Mouse (Mus musculus) heart, adult 2 months (tissue): ENCODE data around the gene Brpf3.

ENCODE experiments used
- CTCF ChIP-seq: fragments of 200-600 bp; IDR thresholded peaks from 2 replicates; pipeline ENCODE4 v1.8.1; 2022; ENCODE audit warnings: antibody characterized with exemption, mild to moderate bottlenecking, moderate library complexity
- EP300 ChIP-seq: fragments of 200-500 bp; IDR thresholded peaks from 2 replicates; pipeline ENCODE4 v1.6.1; 2011; ENCODE audit warnings: low read depth, low read length, control low read depth; ENCODE audit not compliant: insufficient read depth
- POLR2A ChIP-seq: fragments of 200-500 bp; IDR thresholded peaks from 2 replicates; pipeline ENCODE4 v1.6.1; 2011; ENCODE audit warnings: mild to moderate bottlenecking, low read depth, low read length, control low read depth; ENCODE audit not compliant: insufficient read depth

DNA sequence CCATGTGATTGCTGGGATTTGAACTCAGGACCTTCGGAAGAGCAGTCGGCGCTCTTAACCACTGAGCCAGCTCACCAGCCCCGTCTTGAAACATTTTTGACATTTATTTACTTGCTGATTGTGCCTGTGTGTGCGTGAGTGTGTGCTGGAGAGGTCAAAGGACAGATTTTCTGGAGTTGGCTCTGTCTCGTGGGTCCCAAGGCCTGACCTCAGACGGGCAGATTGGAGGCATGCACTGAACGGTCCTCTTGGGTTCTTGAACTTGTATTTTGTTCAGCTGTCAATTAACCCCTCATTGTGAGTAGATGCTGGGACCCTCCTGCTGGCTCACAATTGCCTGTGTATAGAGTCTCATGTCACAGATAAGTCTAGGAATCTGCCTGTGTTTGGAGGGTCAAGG is 85.4 kb downstream of the Brpf3 start:
- TF ChIP-seq CTCF = no peak
- no peak for TF ChIP-seq POLR2A
- TF ChIP-seq EP300 = no peak
